Mouse (Mus musculus): ENCODE results near the gene Olfr1250.
"Not testable (repeated sequence)": the region's sequence is repeated elsewhere in the genome, so short reads cannot be mapped to it uniquely, and the experiment has no call there.

Olfr1250 gene

DNA sequence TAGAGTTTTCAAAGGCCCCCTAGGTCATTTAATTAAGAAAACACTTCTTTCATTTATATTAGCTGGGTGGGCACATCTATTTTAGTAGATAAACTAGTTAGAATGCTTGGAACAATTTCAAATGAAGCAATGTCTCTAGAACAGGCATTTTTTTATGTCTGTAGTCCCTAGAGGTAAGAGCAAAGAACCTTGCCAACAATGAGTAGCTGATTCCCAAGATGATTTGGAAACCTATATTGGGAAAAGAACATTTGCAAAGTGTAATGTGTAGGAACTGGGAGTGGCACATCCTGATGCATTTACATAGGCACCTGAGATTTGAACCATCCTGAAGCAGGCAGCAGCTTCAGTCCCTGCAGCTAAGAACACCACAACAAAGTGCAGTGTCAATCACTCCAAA is at the start of gene Olfr1250:
Olfr1250 (minus strand) TSS at position 101 of the 400 bp plus-strand sequence.
- DNase-seq (ENCODE audit: low spot score): no peak

DNA sequence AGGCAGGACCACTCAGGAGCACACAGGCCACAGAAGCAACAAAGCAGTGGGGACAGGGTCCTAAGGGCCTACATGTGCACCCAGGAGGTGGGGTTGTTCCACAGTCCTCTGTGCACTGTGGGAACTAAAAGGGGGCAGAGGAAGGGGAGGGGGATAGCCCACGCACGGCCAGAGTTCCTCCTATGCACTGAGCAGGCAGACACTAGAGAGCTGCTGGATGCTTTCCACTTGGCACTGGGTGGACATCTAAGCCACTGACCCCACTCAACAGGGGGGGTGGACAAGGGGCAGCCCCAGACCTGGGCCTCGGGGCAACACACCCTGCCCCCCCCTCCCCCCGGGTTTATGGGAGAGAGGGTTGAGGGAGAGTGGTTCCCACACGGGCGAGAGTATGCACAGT is 30.7 kb upstream of the Olfr1250 start:
- DNase-seq (ENCODE audit: low spot score): no peak

DNA sequence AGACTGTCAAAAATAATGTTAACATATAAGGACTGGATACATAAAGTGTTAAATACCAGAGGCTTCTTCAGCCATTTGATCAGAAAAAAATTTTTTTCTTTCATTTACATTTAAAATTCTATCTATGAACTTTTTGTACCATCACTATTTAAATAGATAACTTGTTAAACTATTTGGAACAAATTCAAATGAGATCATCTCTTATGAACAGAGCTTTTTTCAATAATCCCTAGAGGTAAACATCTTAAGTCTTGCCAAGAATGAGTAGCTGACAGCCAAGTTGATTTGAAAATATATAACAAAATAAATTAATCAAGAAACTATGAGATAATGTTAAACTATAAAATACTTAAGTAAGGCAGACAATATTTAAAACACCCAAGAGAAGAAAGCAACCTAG is 10.6 kb upstream of the Olfr1250 start, which contains the start of gene Olfr1251:
Olfr1251 (minus strand) TSS at position 101 of the 400 bp plus-strand sequence.
- no peak for DNase-seq (ENCODE audit: low spot score)

DNA sequence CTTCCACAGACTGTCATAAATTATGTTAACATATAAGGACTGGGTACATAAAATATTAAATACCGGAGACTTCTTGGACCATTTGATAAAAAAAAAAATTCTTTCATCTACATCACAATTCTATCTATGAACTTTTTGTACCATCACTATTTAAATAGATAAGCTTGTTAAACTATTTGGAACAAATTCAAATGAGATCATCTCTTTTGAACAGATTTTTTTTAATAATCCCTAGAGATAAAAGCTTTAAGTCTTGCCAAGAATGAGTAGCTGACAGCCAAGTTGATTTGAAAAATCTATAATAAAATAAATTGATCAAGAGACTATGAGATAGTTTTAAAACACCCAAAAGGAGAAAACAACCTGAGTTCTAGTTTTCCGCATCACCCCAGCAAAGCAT is 26.4 kb downstream of the Olfr1250 start, which contains the start of gene Olfr1249:
Olfr1249 (minus strand) TSS at position 101 of the 400 bp plus-strand sequence.
- no peak for DNase-seq (ENCODE audit: low spot score)

DNA sequence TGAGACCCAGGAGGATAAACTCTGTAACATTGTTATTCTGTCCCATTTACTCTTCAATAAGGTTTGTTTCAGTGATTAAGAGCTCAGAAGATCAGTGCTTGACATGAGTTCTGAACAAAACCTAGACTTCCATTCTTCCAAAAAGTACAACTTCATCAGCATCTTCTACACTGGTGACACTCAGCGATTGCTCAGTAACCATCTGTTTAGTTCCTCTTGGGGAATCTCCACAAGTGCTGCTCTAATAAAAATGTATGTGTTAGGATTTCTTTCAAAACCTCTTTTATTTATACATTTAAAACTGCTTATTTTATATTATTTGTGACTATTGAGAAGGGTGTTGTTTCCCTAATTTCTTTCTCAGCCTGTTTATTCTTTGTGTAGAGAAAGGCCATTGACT is 43.1 kb downstream of the Olfr1250 start, which contains the start of gene Olfr1248:
Olfr1248 (minus strand) TSS at position 101 of the 400 bp plus-strand sequence.
- DNase-seq (ENCODE audit: low spot score): not testable (repeated sequence)

DNA sequence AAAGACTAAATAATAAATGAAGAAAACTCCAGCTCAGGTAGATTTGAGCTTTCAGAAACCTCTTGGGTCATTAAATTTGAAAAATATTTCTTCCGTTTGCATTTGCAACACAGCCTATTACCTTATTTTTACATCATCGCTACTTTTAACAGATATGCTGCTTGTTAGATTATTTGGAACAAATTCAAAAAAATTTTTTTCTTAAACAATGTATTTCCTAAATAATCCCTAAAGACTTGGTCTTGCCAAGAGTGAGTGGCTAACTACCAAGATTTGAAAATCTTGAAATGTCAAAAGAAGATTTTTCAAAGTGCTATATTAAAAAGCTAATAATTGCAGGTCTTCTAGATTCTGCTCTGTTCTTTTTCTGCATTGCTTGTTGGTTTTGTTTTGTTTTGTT is 47.2 kb downstream of the Olfr1250 start, which contains the start of gene Olfr1247:
Olfr1247 (minus strand) TSS at position 101 of the 400 bp plus-strand sequence.
- DNase-seq (ENCODE audit: low spot score): no peak
